Mouse (Mus musculus) hindbrain, embryonic 12.5 days (tissue): ENCODE results near the gene Ric3. TPM values are rescaled to one million over a fixed set of nuclear protein-coding genes. Genes with fewer than 3 reads are reported as not detected.
A peak's percentile ranks its signal among the peaks of the same experiment; 100 is the strongest.
"Not testable (repeated sequence)": the region's sequence is repeated elsewhere in the genome, so short reads cannot be mapped to it uniquely, and the experiment has no call there.

Experiments used
- ATAC-seq: fragments of 200-750 bp; cut with Nextera tagmentation; 2 replicates; pipeline ENCODE4 v1.8.0; 2017; ENCODE audit warnings: moderate TSS enrichment; ENCODE audit not compliant: low FRiP score
- H3K27ac ChIP-seq: fragments of 300-500 bp; sonication (generic); 2 replicates; pipeline ENCODE4 v1.5.1; 2016; ENCODE audit warnings: mild to moderate bottlenecking
- H3K27me3 ChIP-seq: fragments of 300-500 bp; sonication (generic); 2 replicates; pipeline ENCODE4 v1.6.1; 2016; ENCODE audit warnings: mild to moderate bottlenecking
- H3K36me3 ChIP-seq: fragments of 300-500 bp; sonication (generic); 2 replicates; pipeline ENCODE4 v1.6.1; 2016; ENCODE audit warnings: mild to moderate bottlenecking
- H3K4me1 ChIP-seq: fragments of 300-500 bp; sonication (generic); 2 replicates; pipeline ENCODE4 v1.6.1; 2016
- H3K4me2 ChIP-seq: fragments of 300-500 bp; sonication (generic); replicated peaks from 2 replicates; pipeline ENCODE4 v1.6.1; 2016; ENCODE audit warnings: mild to moderate bottlenecking
- H3K4me3 ChIP-seq: fragments of 300-500 bp; sonication (generic); 2 replicates; pipeline ENCODE4 v1.5.1; 2016; ENCODE audit warnings: mild to moderate bottlenecking
- H3K9ac ChIP-seq: fragments of 300-500 bp; sonication (generic); 2 replicates; pipeline ENCODE4 v1.6.1; 2016; ENCODE audit warnings: mild to moderate bottlenecking, moderate library complexity
- H3K9me3 ChIP-seq: fragments of 300-500 bp; sonication (generic); replicated peaks from 2 replicates; pipeline ENCODE4 v1.6.1; 2016; ENCODE audit warnings: mild to moderate bottlenecking
- WGBS: fragments of 180-500 bp; shearing (Covaris S2); methylation state at CpG from one replicate; pipeline ENCODE4 v1.1.7; 2016; 5-methylcytosine and 5-hydroxymethylcytosine counted together
- polyA plus RNA-seq: library from polyadenylated mRNA; unstranded; fragments of >200 nt; fragmentation: Nextera tagmentation; extraction: Ambion mirVana; gene quantifications from 2 replicates; pipeline ENCODE4 v1.2.1, GENCODE M21; 2016

Gene Ric3
- polyA plus RNA-seq, 1 experiment from 2014 or later, result 21.9 TPM

DNA sequence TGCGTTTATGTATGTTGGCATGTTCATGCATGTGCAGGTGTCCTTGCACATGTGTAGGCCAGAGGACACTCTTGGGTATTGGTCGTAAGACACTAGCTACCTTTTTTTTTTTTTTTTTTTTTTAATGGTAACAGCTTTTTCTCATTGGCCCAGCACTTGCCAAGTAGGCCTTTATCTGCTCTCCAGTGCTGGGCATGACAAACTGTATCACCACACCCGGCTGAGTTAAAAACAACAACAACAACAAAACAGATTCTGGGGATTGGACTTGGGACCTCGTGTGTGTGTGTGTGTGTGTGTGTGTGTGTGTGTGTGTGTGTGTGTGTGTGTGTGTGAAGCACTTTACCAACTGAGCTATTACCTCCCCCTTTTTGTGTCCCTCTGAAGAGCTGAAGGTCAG, 13.5 kb upstream of the Ric3 start:
- no peaks in the 10 kb centered on the region for H3K36me3 ChIP-seq
- H3K27me3 ChIP-seq, result no peaks in the 10 kb centered on the region
- no peak overlapping the region for H3K9ac ChIP-seq
- no peak for ATAC-seq
- H3K4me2 ChIP-seq, result no peak overlapping the region
- H3K4me1 ChIP-seq, result no peaks in the 10 kb centered on the region
- H3K4me3 ChIP-seq, result no peak overlapping the region
- 87% methylated on average over 4 of the region's 4 CpGs for WGBS
- H3K27ac ChIP-seq, result no peak overlapping the region
- no peaks in the 10 kb centered on the region for H3K9me3 ChIP-seq

- H3K27me3 ChIP-seq, result no peaks in the 10 kb centered on the region
- H3K4me2 ChIP-seq, result no peak overlapping the region
- no peak for ATAC-seq
- WGBS, result no CpG with 5 or more reads among the region's 7 CpGs
- H3K9ac ChIP-seq, result no peak overlapping the region
- H3K4me3 ChIP-seq, result no peak overlapping the region
- no peaks in the 10 kb centered on the region for H3K9me3 ChIP-seq
- H3K4me1 ChIP-seq, result no peaks in the 10 kb centered on the region
- H3K36me3 ChIP-seq, result no peaks in the 10 kb centered on the region
- H3K27ac ChIP-seq, result no peak overlapping the region
Measured at GRCm38 (mm10) chr7:109094294-109094693, 11.2 kb upstream of the Ric3 start.

DNA sequence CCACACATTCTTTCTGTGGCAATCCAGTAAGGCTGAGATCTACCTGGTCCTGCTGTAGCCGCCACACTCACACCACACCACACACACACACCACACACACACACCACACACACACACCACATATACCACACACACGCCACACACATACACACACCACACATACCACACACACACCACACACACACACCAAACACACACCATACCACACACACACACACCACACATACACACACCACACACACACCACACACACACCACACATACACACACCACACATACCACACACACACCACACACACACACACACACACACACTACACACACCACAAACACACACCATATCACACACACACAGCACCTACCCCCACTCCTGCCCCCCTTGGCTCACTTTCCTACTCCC, 8.2 kb upstream of the Ric3 start:
- WGBS, result no CpG with 5 or more reads among the region's 2 CpGs
- not testable (repeated sequence) for H3K4me1 ChIP-seq, H3K27ac ChIP-seq

GRCm38 (mm10) chr7:109086946-109087345, 3.8 kb upstream of the Ric3 start:
- Histone ChIP-seq H3K27ac (no peak overlapping the region), H3K4me1 (peaks cover 11% of the 10 kb centered on the region), H3K9ac (no peak overlapping the region), H3K9me3 (no peaks in the 10 kb centered on the region), H3K27me3 (no peaks in the 10 kb centered on the region), H3K4me2 (no peak overlapping the region), H3K4me3 (no peak overlapping the region), H3K36me3 (no peaks in the 10 kb centered on the region)
- WGBS, result 25% methylated on average over 2 of the region's 2 CpGs
- no peak for ATAC-seq

More for the DNA sequence above, 8.2 kb upstream of the Ric3 start:
- H3K9me3 ChIP-seq, H3K4me2 ChIP-seq, H3K27me3 ChIP-seq, H3K36me3 ChIP-seq, ATAC-seq, H3K4me3 ChIP-seq, H3K9ac ChIP-seq: not testable (repeated sequence)

DNA sequence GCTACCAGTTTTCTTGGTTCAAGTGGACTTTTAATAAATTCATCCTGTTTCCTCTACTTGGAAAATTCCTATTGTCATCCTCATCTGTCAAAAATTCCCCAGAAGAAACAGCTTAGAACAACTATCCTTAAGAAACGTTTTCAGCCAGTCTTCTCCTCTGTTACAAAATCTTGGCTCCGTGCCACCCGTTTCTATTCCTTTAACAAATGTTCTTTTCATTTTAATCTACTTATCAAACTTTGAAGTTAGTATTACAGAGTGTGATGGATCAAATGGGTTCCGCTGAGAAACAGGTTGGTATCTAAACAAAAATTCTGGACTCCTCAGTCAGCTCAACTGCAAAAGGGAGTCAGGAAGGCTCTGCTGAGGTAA, 668 bp upstream of the Ric3 start:
- no peak overlapping the region for H3K27ac ChIP-seq
- no peaks in the 10 kb centered on the region for H3K27me3 ChIP-seq
- peak overlapping the region; percentile 66; the same call in 1 of the 2 replicates for H3K4me2 ChIP-seq
- ATAC-seq, result no peak
- WGBS, result 84% methylated on average over 4 of the region's 4 CpGs
- H3K4me1 ChIP-seq, result peaks cover 13% of the 10 kb centered on the region
- no peak overlapping the region for H3K4me3 ChIP-seq
- H3K36me3 ChIP-seq, result no peaks in the 10 kb centered on the region
- 0 out of 2 replicates have a peak overlapping the region, but pooled peaks have one; percentile 77 for H3K9ac ChIP-seq
- no peaks in the 10 kb centered on the region for H3K9me3 ChIP-seq

DNA sequence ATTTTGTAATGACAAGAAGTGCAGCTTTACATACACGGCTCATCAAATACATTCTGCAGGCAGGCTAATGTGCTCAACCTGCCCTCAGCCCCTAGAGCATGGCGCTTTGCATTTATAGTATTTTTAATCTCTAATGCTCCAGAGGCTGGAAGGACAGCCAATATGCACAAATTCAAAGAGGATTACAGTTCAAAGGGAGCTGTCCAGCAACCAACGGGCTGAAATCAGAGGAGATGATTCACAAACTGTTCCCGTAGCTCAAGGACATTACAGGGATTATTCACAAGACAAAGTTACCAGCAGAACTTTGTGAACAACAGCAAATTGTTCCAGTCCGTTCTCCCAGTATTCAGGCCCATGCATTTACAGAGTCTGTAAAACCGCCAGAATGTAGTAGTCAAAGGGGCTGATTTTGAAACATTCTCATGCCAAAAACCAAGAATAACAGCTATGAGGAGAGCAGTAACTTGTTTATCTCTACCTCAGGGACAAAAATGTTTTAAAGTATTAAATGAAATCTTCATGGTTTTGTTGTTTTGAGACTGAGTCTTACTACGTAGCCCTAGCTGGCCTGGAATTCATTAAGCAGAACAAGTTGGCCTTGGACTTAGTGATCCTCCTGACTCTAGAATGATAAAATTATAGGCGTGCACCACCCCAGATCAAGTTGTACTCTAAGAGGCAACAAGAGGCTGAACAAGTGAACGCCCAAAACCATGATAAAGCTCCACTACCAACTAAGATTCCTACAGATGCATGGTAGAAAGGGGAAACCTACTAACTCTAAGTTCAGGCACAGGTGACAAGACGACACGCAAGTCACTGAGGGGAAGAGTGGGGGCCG, 640 bp downstream of the Ric3 start:
- ATAC-seq, result peak; percentile 53
- no peak overlapping the region for H3K27ac ChIP-seq
- peaks cover 13% of the 10 kb centered on the region for H3K4me1 ChIP-seq
- no peaks in the 10 kb centered on the region for H3K9me3 ChIP-seq
- H3K9ac ChIP-seq, result peak overlapping the region; percentile 77
- no peaks in the 10 kb centered on the region for H3K27me3 ChIP-seq
- H3K4me2 ChIP-seq, result peak overlapping the region; percentile 66
- H3K36me3 ChIP-seq, result no peaks in the 10 kb centered on the region
- H3K4me3 ChIP-seq, result peak overlapping the region; percentile 80
- 25% methylated on average over 12 of the region's 12 CpGs for WGBS

- Histone ChIP-seq H3K4me3 (no peak overlapping the region), H3K27ac (no peak overlapping the region), H3K4me2 (no peak overlapping the region), H3K36me3 (no peaks in the 10 kb centered on the region), H3K9ac (no peak overlapping the region), H3K9me3 (no peaks in the 10 kb centered on the region), H3K27me3 (no peaks in the 10 kb centered on the region), H3K4me1 (no peaks in the 10 kb centered on the region)
- WGBS, result 85% methylated on average over 5 of the region's 5 CpGs
- ATAC-seq, result no peak
Measured at GRCm38 (mm10) chr7:109072326-109072725, 10.8 kb downstream of the Ric3 start.

DNA sequence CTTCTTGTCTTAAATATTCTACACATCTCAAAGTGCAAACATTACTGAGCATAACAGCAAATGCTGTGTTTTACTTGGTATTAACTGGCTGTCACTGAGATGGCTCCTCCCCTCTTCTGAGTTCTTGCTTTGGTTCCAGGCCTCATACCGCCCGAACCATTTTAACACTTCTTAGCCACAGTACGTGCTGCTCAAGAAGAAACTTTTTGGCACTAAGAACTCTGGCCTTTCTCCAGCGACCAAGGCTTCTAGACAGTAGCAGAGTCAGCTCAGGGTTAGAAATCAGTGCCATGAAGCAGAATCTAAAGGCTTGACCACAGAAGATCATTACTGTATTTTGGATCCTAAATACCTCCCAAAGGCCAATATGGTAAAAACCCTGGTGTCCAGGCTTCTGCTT, 13.5 kb downstream of the Ric3 start:
- Histone ChIP-seq H3K4me3 (no peak overlapping the region), H3K9me3 (no peaks in the 10 kb centered on the region), H3K4me2 (no peak overlapping the region), H3K4me1 (no peaks in the 10 kb centered on the region), H3K27me3 (no peaks in the 10 kb centered on the region), H3K9ac (no peak overlapping the region), H3K27ac (no peak overlapping the region), H3K36me3 (no peaks in the 10 kb centered on the region)
- no peak for ATAC-seq
- 91% methylated on average over 4 of the region's 4 CpGs for WGBS

DNA sequence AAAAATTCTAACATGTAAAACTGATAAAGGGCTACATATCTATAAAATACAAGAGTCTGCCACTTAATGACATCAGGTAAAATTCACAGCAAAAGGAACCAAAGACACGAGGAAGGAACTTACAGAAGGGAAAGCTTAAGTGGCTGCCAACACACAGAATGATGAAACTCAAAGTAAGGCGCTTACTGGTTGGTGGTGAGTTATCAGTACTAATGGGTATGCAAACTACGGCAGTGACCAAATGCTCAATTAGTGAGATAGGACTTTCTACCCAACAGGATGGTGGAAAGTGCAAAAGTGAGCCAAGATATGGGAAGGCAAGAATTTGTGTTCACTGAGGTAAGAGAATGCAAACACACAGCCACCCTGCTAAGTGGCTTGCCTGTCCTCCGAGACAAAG, 23.6 kb downstream of the Ric3 start:
- Histone ChIP-seq H3K4me3 (no peak overlapping the region), H3K9me3 (no peaks in the 10 kb centered on the region), H3K36me3 (peaks cover 3% of the 10 kb centered on the region; the same call in 1 of the 2 replicates), H3K4me1 (no peaks in the 10 kb centered on the region), H3K27me3 (no peaks in the 10 kb centered on the region), H3K9ac (no peak overlapping the region), H3K27ac (no peak overlapping the region), H3K4me2 (no peak overlapping the region)
- WGBS, result 88% methylated on average over 4 of the region's 4 CpGs
- no peak for ATAC-seq

DNA sequence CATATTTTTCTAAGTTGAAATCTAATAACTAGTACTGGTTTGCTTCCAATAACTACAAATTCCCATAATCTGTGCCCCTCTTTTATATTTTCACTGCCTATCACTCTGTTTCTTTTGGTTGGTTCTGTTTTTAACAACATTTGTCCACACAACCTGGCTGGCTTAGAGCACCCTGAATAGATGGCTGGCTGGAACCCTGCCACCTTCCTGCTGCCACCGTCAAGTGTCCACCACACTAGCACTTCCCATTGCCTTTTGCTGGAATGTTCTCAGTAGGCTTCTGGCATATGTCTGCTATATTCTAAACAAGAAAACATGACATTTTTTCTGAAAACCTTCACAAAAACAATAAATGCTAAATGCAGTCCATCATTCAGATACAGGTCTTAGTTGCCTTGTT, 32.3 kb downstream of the Ric3 start:
- WGBS, result 97% methylated on average over 1 of the region's 1 CpGs
- H3K36me3 ChIP-seq, result peaks cover 12% of the 10 kb centered on the region; the same call in 1 of the 2 replicates
- no peak overlapping the region for H3K4me3 ChIP-seq
- no peak overlapping the region for H3K4me2 ChIP-seq
- no peaks in the 10 kb centered on the region for H3K27me3 ChIP-seq
- no peaks in the 10 kb centered on the region for H3K9me3 ChIP-seq
- H3K27ac ChIP-seq, result no peak overlapping the region
- ATAC-seq, result no peak
- no peaks in the 10 kb centered on the region for H3K4me1 ChIP-seq
- no peak overlapping the region for H3K9ac ChIP-seq

DNA sequence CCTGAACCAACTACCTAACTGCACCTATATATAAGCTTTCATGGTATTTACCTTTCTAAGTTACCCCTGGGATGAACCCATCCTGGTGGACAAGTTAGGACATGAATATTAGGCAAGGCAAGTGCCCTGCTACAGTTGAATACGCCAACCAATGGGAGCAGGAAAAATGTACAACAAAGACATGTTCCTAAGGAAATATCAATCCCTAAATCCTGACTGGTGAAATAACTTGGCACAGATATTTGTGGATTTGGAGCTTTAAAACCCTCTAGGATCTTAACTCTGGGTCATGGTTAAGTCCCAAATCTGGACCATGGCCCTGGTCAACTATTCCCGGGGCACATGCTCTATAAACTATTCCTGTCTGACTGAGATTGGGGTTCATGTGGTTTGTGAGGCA, 37.3 kb downstream of the Ric3 start:
- WGBS, result 95% methylated on average over 2 of the region's 2 CpGs
- Histone ChIP-seq H3K4me3 (no peak overlapping the region), H3K36me3 (peaks cover 5% of the 10 kb centered on the region; the same call in 1 of the 2 replicates), H3K9me3 (no peaks in the 10 kb centered on the region), H3K4me2 (no peak overlapping the region), H3K27ac (no peak overlapping the region), H3K27me3 (no peaks in the 10 kb centered on the region), H3K9ac (no peak overlapping the region), H3K4me1 (no peaks in the 10 kb centered on the region)
- ATAC-seq, result no peak

DNA sequence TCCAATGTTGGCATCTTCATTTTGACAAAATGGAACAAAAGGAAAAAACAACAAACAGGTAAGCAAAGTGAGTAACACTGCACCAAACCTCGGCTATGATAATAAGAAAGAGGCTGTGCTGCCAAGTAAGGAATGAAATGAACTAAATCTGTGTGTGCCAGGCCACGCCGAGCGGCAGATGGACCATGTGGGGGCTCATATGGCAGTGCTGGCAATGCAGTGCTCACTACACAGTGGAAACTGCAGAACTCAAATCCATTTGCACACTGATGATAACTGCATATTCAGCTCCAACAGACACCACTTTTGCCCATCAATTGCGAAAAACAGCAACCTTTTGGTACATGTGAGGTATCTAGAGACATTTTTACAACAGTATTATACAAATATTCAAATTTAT, 43.7 kb downstream of the Ric3 start:
- Histone ChIP-seq H3K27ac (no peak overlapping the region), H3K4me3 (no peak overlapping the region), H3K9ac (no peak overlapping the region), H3K9me3 (no peaks in the 10 kb centered on the region), H3K4me1 (no peaks in the 10 kb centered on the region), H3K4me2 (no peak overlapping the region), H3K27me3 (no peaks in the 10 kb centered on the region), H3K36me3 (peaks cover 4% of the 10 kb centered on the region; the same call in 1 of the 2 replicates)
- 83% methylated on average over 5 of the region's 5 CpGs for WGBS
- no peak for ATAC-seq

DNA sequence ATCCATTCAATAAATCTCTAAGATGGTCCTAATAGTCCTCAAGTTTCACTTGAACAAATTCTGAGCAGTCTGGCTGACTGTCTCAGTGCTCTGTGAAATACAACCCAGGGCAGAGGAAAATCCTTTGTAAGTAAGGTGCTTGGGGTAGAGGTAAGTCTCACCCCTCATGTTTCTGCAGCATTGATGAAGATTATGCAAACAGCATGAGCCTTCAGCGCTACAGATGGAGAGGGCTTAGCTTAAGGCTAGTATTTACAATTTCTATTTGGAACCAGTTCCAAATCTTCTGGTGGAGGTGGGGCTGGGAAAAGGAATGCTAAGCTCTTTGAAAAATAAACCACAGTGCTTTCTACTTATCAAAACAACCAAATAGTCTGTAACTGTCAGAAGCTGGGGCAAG, 44.1 kb downstream of the Ric3 start:
- Histone ChIP-seq H3K9ac (no peak overlapping the region), H3K9me3 (no peaks in the 10 kb centered on the region), H3K4me1 (no peaks in the 10 kb centered on the region), H3K4me2 (no peak overlapping the region), H3K36me3 (peaks cover 4% of the 10 kb centered on the region; the same call in 1 of the 2 replicates), H3K27ac (no peak overlapping the region), H3K27me3 (no peaks in the 10 kb centered on the region), H3K4me3 (no peak overlapping the region)
- 46% methylated on average over 1 of the region's 1 CpGs for WGBS
- no peak for ATAC-seq
